Mouse (Mus musculus) right cerebral cortex, adult 2 months (tissue): ENCODE data around the gene Il6ra.

ENCODE experiments used
- DNase-seq, 2 experiments: peaks; one replicate each; pipeline ENCODE4 v3.0.0; 2021 to 2022; ENCODE audit warnings: low spot score in 2 of 2

Gene Il6ra

DNA sequence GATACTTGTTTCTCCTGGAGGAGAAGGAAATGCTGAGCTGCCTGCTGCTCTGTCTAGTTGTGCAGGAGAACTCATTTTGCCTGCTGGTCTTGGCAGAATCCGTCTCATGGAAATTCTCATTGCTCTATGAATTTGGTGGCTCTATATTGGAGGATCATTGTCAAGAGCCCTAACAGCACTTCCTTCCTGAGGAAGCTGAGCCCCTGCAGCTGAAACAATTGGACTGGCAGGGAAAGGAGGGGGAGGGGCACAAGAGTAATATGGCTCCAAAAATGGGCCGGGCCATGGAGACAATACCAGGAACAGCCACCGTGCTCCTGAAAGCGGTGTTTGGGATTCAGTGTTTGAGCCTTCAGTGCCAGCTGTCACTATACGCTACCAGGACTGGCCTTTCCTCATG, 59.2 kb downstream of the Il6ra start:
- no peak for DNase-seq

DNA sequence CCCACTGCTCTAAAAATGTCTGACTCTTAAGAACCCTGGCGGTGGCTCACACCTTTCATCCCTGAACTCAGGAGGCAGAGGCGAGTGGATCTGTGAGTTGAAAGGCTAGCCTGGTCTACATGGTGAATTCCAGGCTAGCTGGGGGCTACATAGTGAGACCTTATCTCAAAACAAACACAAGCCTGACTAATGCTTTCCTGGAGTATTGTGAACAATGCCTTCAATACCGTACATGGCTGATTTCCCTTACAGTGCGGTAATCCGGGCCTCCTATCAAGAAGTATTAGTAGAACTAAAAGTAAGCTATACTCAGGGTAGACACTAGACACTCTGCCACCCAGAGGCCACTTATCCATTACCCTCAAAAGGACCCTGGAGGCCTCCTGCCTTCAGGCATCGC, 64.9 kb downstream of the Il6ra start:
- DNase-seq, result no peak

DNA sequence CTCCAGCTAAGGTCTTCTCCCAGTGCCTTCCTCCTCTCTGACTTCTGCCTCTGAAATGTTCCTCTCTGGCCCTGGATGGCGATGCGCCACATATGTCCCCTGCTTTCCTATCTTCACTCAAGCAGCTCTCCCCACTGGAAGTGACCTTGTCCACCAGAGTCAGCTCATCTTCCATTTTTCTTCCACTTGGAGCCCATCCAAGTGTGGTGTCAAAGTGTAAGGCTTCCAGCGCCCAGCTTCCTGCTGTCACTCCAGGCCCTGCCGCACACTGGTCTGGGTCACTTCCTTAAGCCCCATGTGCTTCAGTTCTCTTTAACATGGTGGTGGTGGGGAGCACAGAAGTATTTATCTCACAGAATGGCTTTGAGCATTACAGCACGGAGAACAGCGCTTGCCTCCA, 65.4 kb downstream of the Il6ra start:
- DNase-seq, result no peak

DNA sequence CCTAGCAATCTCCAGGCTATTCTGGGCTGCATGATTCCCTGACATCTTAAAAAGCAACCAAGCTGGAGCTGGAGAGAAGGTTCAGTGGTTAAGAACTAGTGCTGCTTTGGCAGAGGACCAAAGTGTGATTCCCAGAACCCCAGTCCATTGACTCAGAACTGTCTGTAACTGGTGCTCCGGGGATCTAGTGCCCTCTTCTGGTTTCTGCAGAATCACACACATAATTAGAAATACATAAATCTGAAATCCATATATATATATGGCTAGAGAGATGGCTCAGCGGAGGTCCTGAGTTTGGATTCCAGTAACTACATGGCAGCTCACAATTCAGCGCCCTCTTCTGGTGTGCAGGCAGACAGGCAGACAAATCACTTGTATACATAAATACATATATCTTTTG, 65.9 kb downstream of the Il6ra start:
- no peak for DNase-seq

DNA sequence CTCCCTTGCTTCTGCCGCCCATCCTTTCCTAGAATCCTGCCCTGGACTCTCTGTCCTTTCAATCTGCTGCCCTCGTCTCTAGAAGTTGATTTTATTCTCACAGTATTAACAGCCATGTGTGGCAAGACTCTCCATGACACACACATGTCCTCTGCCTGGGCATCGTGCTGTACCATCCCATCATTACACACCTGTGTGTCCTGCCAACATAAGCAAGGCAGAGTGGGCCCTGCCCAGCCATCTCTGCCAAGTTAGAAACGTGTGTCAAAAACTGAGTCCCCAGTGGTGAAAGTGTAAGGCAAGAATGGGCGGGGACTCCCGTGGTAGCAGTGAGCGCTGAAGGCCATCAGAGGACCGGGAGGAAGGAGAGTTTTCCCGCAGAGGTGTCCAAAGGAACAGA, 67.2 kb downstream of the Il6ra start:
- DNase-seq, result no peak

- DNase-seq, result no peak
Observed at GRCm38 (mm10) chr3:89843148-89843547, 69.8 kb downstream of the Il6ra start.

- DNase-seq, result no peak
Observed at GRCm38 (mm10) chr3:89842258-89842657, 70.7 kb downstream of the Il6ra start.

DNA sequence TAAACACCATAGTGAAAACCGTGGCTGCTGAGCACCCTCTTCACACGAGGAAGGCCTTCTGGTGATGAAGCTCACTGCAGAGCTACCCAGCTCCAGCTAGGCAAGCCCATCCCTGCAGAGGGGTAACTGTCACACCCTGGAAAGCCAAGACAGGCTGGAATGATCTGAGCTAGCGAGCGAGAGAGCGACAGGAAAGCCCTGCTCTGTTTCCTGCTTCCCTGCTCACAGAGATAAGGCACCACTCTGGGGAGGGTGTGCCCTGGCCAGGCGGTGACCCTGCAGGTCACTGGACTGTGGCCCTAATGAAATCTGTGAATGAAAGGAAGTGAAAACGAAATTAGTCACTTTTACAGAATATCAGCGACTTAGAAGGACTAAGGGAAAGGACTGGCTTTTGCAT, 77.6 kb downstream of the Il6ra start:
- DNase-seq, result no peak

DNA sequence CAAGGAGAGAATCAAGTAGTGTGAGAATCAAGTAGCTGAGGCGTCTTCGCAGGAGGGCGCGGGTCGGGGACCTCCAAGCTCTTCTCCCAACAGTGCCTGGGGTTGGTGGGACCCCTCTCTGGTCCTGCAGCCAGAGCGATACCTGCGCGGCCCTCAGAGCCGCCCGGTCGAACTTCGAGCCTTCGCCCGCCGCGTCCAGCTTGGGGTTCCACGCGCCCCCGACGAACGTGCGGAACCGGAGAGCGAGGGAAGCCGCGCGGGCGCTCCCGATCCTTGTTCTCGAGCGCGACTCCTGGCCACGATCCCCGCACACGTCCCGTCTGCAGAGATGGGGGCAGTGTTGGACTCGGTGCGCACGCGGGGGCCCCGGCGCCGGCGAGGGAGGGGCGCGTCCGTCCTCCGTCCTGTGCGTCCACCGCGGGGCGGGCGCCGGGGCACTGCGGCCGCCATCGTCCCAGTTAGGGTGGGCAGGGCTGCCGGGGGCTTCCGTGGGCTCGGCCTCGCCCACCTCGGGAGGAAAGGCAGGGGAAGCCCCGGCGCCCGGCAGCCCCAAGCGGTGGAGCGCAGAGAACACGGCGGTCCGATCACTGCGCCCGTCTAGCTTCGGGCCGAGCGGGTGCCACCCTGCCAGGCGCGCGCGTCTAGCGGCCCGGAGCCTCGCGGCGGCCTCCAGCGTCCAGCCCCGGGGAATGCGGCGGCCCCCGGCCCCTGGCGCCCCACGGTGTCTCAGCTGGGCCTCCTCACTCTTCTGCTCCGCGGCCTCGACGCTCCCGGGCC, 82.0 kb downstream of the Il6ra start, which contains the start of gene She:
TSS of gene She (plus strand) at position 556 of the 777 bp plus-strand sequence.
- DNase-seq, result no peak

GRCm38 (mm10) chr3:89826295-89826694, 86.7 kb downstream of the Il6ra start:
- no peak for DNase-seq

DNA sequence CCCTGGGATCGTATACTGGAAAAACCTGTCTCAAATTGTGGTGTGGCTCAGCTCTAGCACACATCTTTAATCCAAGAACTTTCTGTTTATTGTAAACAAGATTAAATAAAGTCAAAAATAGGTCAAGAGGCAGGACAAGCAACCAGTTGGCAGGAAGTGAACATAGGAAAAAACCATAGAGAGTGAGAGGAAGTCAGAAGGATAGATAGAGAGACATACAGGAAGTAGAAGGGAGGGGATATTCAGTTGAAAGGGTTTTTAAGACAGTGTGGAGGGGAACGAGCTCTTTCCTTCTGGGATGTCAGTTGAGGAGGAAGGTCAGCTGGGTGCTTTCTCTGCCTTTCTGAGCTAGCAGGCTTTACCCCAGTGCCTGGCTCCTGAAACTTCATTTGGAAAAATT, 89.4 kb downstream of the Il6ra start:
- no peak for DNase-seq

DNA sequence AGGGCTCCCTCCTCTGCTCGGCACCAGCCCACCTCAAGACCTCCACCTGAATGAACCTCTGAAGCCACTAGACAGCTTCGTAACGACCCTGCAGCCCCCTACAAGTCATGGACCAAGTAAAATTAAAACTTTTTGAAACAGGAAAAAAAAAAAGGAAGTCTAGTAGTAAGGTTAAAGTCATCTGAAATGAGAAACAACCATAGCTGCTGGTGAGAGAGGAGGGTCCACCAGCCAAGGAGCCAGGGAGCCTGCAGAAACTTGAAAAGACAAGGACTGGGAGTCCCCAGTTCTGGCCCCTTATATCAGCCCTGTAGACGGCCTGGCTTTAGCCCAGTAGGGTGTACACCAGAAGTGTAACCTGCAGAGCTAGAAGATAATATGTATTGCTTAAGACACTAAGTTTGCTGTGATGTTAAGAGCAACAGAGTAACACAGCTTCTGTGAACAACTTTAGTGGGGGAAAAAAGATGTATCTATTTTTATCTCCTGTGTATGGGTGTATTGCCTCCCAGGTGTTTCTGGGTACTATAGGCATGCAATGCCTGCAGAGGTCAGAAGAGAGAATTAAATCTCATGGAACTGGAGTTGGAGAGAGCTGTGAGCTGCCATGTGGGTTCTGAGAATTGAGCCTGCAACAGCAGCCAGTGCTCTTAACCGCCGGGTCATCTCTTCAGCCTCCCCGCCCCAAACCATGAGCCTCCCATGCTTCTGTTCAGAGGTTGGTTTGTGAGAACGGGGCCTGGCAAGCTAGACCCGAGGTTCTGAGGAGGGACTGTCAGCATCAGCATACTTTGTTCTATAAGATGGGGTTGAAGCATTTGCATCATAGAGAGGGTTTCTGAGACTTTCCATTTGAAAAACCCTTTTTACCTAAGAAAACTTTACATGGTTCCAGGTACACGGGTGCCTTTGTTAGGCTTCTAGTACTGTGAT, 91.2 kb downstream of the Il6ra start:
- DNase-seq, result no peak

DNA sequence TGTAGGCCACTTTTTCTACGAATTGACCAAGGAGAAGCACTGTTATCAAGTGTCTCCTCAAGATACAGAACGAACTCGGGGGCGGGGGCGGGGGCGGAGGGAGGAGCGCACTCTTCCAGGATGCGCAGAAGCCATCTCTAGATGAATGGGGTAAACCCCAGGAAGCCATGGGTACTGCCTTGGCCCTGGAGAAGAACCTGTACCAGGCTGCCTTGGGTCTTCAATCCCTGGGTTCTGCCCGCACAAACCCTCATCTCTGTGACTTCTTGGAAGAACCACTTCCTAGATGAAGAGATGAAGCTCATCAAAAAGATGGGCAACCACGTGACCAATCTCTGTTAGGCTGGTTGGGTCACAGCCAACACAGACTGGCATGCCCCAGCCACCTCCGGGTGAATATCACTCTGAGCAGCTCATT, 91.9 kb downstream of the Il6ra start:
- DNase-seq, result no peak

DNA sequence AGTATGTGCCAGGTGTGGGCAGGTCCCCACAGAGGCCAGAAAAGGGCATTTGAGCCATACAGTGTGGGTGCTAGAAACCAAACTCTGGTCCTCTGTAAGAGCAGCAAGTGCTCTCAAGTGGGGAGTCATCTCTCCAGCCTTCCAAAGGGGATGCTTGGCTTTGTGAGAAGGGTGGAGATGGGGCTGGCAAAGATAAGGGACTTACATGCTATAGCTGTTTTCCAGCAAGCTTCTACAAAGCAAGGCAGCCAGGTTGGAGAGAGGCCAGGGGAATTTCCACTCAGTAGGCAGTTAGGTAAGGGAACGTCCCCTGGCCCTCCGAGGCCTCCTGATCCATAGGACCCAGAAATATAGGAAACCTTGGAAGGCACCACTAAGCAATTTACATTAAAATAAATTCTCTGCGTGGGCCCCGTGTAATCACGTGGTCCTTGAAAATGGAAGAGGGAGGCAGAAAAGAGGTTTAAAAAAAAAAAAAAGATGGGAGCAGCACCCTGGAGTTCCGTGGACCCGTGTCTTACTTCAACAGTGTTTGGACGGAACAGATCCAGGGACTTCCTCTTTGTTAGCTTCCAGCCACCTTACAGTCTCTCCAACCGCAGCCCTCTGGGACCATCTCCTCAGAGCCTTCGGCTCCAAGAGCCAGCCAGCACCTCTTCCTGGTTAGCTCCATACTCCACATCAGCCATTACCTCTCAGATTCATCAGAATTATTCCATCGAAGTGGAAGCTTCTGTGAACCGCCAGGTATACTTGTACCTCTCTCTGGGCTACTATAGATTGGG, 92.5 kb downstream of the Il6ra start:
- no peak for DNase-seq

DNA sequence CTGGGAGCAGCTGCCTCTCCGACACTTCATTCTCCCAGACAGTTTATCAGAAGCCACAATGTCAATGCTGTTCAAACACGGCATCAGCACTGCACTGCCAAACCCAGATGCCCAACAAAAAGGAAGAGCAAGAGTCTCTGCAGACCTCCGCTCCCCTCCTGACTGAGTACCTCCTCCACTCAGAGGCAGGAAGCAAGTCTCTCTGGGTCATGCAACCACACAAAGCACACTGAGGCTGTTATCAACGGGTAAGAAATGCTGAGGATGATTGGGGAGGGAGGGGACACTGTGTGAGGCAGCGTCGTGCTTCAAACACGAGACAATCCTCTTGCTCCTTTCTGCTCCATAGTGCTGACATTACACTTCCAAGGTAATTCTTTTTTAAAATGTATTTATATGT, 93.1 kb downstream of the Il6ra start:
- DNase-seq, result no peak

DNA sequence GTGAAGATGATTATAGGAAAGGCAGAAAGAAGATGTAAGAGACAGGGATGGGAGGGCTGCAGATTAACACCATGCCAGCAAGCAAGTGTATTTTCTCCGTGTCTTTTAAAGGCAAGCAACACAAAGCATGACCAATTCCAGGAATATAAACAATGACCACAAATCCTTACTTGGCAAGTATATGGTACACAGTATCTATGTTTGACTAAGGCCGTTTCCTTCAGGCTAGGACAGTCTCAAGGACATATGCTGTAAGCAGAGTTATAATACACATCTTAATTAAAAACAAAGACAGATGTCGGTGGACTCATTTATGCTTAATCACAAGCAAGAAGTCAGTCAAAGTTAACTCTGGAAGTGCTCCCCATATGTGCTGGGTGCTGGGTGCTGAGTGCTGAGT, 94.4 kb downstream of the Il6ra start:
- no peak for DNase-seq

DNA sequence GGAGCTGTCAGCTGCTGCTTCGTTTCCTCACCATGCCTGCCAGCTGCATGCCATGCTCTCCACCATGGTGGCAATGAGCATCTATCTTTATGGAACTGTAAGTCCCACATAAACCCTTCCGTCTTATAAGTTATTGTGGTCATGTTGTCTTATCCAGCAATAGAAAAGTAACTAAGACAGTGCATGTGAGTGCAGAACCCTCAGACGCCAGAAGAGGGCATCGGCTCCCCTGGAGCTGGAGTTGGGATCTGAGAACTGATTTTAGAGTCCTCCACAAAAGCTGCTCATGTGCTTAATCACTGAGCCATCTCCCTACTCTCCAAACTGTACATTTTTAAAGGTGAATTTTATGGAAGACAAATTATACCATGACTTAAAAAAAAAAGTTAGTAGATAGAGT, 95.9 kb downstream of the Il6ra start:
- peak in 1 of 2 experiments; percentile 11 for DNase-seq
